Mouse (Mus musculus) gastrocnemius, postnatal 14 days (tissue): ENCODE data around the gene Rps15. TPM values are rescaled to one million over a fixed set of nuclear protein-coding genes. Genes with fewer than 3 reads are reported as not detected.
A peak's percentile ranks its signal among the peaks of the same experiment; 100 is the strongest.

Experiments used
- DNase-seq: peaks from one replicate; pipeline ENCODE4 v3.0.0; 2021; ENCODE audit warnings: mixed read lengths
- intact Hi-C: fragments of 180-260 bp; cut with DNase I; formaldehyde crosslinking; loops from one replicate; pipeline ENCODE4 v1.15.1; 2025; ENCODE audit warnings: low total_unique reads
- total RNA-seq, 2 experiments: library from RNA; stranded (reverse); gene quantifications; 2 replicates each; pipeline ENCODE4 v1.2.3; 2021

The Rps15 gene
- total RNA-seq, 2 experiments from 2014 or later: 741 to 829 TPM

GRCm38 (mm10) chr10:80282481-80283441 lies 9.5 kb upstream of the Rps15 start:
- no peak for DNase-seq
- intact Hi-C loops: no loop called here

- intact Hi-C loops: no loop called here
These were observed 6.8 kb upstream of the Rps15 start for GRCm38 (mm10) chr10:80285222-80286070.

DNA sequence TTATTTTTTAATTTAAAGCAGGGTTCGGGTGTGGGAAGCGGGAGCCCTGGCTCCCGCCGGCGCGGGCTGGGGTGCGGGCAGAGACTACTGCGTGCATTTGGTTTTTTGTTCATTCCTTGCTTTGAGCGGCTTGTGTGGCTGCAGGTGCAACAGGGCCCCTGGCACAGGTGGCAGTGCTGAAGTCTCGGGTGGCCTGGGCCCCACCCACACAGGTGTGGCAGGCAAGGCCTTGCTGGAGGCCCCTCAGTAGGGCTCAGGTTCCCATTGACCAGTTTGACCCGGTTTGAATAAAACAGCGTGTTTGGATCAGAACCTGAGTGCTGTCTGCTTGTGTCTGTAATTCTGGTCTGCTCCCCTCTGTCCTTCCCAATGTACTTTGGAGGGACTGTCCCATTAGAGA lies 4.2 kb upstream of the Rps15 start:
- DNase-seq: no peak
- intact Hi-C loops: no loop called here

More at GRCm38 (mm10) chr10:80285222-80286070, 6.8 kb upstream of the Rps15 start:
- no peak for DNase-seq

DNA sequence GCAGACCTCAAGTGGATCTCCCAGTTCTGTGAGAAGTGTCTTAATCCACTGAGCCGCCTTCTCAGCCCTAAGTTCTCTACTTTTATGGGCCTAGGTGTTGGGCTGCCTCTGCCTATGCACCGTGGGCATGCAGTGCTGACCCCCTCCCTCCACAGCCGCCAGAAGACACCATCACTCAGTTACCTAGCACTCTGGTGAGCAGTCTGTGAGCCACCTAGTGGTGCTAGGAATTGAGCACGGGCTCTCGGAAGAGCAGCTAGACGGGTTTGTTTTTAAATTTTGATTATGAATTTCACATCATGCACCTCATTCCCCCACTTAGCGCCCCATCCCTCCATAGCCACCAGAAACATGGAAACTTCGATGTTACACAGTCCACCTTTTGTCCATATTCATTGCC lies 3.6 kb upstream of the Rps15 start:
- no peak for DNase-seq
- intact Hi-C loops: no loop called here

DNA sequence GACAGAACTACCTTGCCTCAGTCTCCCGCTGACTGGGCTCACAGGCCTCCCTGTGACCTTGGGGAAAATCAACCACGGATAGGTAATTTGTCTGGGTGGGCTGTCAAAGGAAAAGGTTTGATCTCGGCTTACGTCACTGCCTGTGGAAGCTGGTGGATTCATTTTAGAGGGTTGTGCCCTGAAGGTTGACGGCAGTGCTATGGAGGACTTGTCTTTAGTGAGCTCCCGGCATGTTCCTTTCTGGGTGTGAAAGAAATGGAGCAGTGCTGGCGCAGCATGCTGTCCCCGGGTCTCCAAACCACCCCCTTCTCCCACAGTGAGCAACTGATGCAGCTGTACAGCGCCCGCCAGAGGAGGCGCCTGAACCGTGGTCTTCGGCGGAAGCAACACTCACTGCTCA lies 1.1 kb downstream of the Rps15 start:
- DNase-seq: no peak
- intact Hi-C loops: no loop called here

GRCm38 (mm10) chr10:80294311-80294710 lies 2.1 kb downstream of the Rps15 start:
- DNase-seq: no peak
- intact Hi-C loops: no loop called here

GRCm38 (mm10) chr10:80294788-80295303 lies 2.6 kb downstream of the Rps15 start:
- DNase-seq: no peak
- intact Hi-C loops: loop anchor here (5.0 kb wide), 1 partner anchor 57 kb away; no protein-coding TSS in a partner anchor

DNA sequence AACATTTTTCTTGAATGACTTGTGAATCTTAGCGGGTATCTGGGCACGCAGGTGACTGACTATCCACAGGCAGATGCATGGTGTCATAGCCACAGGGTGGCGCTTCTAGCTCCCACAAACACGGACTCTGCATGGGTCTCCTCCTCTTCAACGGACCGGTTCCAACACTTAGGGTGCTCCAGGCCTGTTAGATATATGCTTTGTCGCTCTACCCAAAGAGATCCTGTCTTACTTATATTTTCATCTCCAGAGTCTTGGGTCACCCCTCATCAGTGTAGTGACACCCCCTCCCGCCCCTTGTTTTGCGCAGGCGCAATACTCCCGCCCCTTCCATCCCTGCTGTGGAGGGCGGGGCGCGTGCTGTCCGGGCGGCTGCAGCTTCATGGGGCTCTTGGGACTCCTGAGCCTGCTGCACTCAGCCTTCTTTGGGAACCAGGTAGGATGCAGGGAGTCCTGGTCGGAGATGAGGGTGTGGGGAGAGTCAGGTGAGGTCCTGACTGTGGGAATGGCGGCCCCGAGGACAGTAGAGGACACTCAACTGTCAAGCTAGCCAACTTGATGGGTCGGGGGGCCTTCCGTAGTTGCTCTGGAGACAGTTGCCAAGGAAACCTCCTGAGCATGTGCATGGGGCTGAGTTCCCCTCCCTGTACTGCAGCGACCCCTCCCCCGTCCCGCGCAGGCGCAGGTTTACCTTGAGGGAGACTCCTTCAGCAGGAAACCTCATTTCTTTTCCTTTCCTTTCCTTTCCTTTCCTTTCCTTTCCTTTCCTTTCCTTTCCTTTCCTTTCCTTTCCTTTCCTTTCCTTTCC lies 3.6 kb downstream of the Rps15 start, which contains the start of gene Apc2:
Apc2 (plus strand) TSS at position 360 of the 808 bp plus-strand sequence.
- intact Hi-C loops: loop anchor here (5.0 kb wide), 1 partner anchor 56 kb away; no protein-coding TSS in a partner anchor

DNA sequence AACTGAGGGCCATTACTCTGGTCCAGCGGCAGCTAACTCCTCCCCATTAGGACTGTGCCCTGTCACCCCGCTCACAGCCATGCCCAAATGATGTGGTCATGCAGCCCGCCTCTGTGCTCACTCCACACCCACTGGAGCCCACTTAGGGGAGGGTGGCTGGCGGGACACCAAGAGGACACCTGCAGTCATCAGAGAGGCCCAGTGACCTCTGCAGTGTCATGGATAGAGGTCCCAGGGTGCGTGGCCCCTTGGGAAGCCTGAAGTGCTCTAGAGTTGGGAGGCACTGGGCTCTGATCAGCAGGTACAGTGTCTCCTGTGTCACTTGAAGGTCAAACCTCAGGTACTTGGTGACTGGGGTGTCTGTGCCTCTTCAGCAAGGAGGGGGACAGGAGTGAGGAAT lies 4.6 kb downstream of the Rps15 start:
- DNase-seq: no peak
- intact Hi-C loops: loop anchor here (5.0 kb wide), 1 partner anchor 55 kb away; no protein-coding TSS in a partner anchor

More for the DNA sequence above, 3.6 kb downstream of the Rps15 start, which contains the start of gene Apc2:
- peak; percentile 74 for DNase-seq

- intact Hi-C loops: loop anchor here (5.0 kb wide), 1 partner anchor 55 kb away; no protein-coding TSS in a partner anchor
- DNase-seq: no peak
These were observed 5.4 kb downstream of the Rps15 start for GRCm38 (mm10) chr10:80297526-80298133.

GRCm38 (mm10) chr10:80298571-80299281 lies 6.5 kb downstream of the Rps15 start:
- intact Hi-C loops: loop anchor here (5.0 kb wide), 1 partner anchor 54 kb away; no protein-coding TSS in a partner anchor
- peak; percentile 51 for DNase-seq

DNA sequence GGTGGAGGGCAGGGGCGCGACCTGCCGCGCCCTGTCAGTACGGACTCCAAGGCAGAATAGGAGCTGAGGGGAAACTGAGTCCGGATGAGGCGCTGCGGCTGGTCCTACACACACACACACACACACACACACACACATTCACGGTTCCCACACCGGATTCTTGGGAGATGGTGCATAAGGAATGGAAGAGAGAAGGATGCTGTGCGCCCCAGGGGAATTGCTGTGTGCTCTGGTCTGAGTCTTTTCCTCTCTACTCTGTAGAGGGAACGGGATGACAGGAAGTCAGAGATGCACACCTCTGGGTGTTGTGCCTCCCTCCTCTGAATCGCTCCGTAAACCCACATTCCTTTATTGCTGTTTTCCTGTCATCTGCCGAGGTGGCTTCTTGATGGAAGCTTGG lies 7.0 kb downstream of the Rps15 start:
- no peak for DNase-seq
- intact Hi-C loops: loop anchor here (5.0 kb wide), 1 partner anchor 53 kb away; no protein-coding TSS in a partner anchor

GRCm38 (mm10) chr10:80299824-80300223 lies 7.6 kb downstream of the Rps15 start:
- DNase-seq: no peak
- intact Hi-C loops: loop anchor here (5.0 kb wide), 1 partner anchor 52 kb away; no protein-coding TSS in a partner anchor

DNA sequence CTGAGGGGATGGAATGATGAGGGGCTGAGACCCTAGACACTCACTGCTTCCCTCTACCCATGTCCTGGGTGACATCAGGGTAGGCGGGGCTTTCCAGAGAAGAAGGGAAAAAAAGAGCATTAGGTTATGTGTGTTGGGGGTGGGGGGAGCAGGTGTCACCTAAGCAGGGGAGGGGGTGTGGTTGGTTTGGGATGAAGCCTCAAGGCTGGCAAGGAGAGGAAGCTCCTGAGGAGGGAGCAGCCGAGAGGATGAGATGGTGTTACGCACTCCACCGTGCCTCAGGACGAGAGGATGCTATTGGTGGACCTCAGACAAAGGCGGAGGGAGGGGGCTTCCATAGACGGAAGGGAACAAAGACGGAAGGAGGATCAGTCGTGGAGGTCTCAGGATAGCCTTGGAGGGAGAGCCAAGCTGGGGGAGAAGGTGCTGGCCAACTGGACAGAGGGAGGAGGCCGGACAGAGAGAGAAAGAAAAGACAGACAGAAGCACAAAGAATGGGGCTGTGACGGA lies 8.5 kb downstream of the Rps15 start:
- intact Hi-C loops: no loop called here

GRCm38 (mm10) chr10:80301256-80302081 lies 9.2 kb downstream of the Rps15 start:
- no peak for DNase-seq
- intact Hi-C loops: no loop called here

More for the DNA sequence above, 8.5 kb downstream of the Rps15 start:
- no peak for DNase-seq

DNA sequence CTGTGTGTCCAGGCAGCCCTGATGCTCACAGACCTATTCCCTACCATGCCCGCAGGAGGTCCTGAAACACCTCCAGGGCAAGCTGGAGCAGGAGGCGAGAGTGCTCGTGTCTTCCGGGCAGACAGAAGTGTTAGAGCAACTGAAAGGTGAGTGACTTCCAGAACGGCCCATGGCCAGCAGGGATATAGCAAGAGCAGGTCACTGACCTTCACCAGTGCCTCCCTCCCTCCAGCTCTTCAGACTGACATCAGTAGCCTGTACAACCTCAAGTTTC lies 9.8 kb downstream of the Rps15 start:
- no peak for DNase-seq
- intact Hi-C loops: no loop called here

GRCm38 (mm10) chr10:80302471-80302881 lies 10.2 kb downstream of the Rps15 start:
- intact Hi-C loops: no loop called here

More at GRCm38 (mm10) chr10:80302471-80302881, 10.2 kb downstream of the Rps15 start:
- DNase-seq: peak; percentile 86
